In genomic region chr1:138959903-138960483, GRCm38 (mm10) we compare ENCODE assay signal across 22 mouse cellular contexts. TPM values are rescaled to one million over a fixed set of nuclear protein-coding genes. Genes with fewer than 3 reads are reported as not detected.
DNase-seq lines count a peak whose midpoint lies in the region; ATAC-seq and TF ChIP-seq lines count a peak whose summit lies in the region.
"Had no signal": no experiment of that assay in that cellular context is flagged by ENCODE, and none has a peak within 500 bp of the region (broad histone marks: within the 10 kb centered on the region; RNA-seq: fewer than 3 reads in every experiment).

No protein-coding gene starts in this region.

- no peak overlapping the region for H3ac ChIP-seq in myocyte (ENCODE audit: control insufficient read depth, insufficient read length)

- H3K4me1 ChIP-seq in lung, embryonic 14.5 days (ENCODE audit: insufficient read depth), result 0 out of 2 replicates have a peak, but pooled peaks cover 3% of the 10 kb centered on the region
- H3K4me1 ChIP-seq in midbrain, embryonic 15.5 days, result peaks cover 8% of the 10 kb centered on the region

- DNase-seq in lung, embryonic 14.5 days, result no peak
- DNase-seq in lung, postnatal 14 days, result no peak
- peak; percentile 45 for DNase-seq in NIH3T3 (ENCODE audit: low read depth)
- DNase-seq in adrenal gland, postnatal 10 days, result peak; percentile 25
- no peak for DNase-seq in cerebellum, postnatal 4 days (ENCODE audit: low spot score in 2 of 2)
- no peak for DNase-seq in gastrocnemius, adult 18-20 months (ENCODE audit: low spot score)
- DNase-seq: cerebellum, adult 2 months; cerebellum, postnatal 25 days; heart, postnatal 10 days; kidney, adult 11 months; lung, adult 2 months; lung, postnatal 4 days; right cerebral cortex, postnatal 14 days; spleen, adult 18-20 months; thymus, postnatal 25 days had no signal

- H3K36me3 ChIP-seq in lung, embryonic 14.5 days (ENCODE audit: insufficient read depth), result no peaks in the 10 kb centered on the region
- H3K36me3 ChIP-seq in myocyte (ENCODE audit: control insufficient read depth, insufficient read depth), result no peaks in the 10 kb centered on the region
- no peaks in the 10 kb centered on the region for H3K36me3 ChIP-seq in midbrain, embryonic 15.5 days (replicated peaks)
- H3K36me3 ChIP-seq: embryonic facial prominence, embryonic 15.5 days; heart, embryonic 12.5 days; midbrain, embryonic 10.5 days; neural tube, embryonic 15.5 days had no signal

- H3K27me3 ChIP-seq in lung, embryonic 14.5 days (ENCODE audit: insufficient read depth, low read length), result no peaks in the 10 kb centered on the region
- H3K27me3 ChIP-seq in myocyte (ENCODE audit: control insufficient read depth, insufficient read depth, insufficient read length), result no peaks in the 10 kb centered on the region
- no peaks in the 10 kb centered on the region for H3K27me3 ChIP-seq in midbrain, embryonic 15.5 days (replicated peaks)
- H3K27me3 ChIP-seq: embryonic facial prominence, embryonic 15.5 days; heart, embryonic 12.5 days; neural tube, embryonic 15.5 days had no signal

- H3K27ac ChIP-seq in lung, embryonic 14.5 days (ENCODE audit: low read depth), result 0 out of 2 replicates have a peak overlapping the region, but pooled peaks have one; percentile 1
- no peak overlapping the region for H3K27ac ChIP-seq in midbrain, embryonic 15.5 days
- H3K27ac ChIP-seq: embryonic facial prominence, embryonic 15.5 days; midbrain, embryonic 10.5 days; neural tube, embryonic 15.5 days had no signal

- H3K79me2 ChIP-seq in myocyte (ENCODE audit: control insufficient read depth, insufficient read depth), result peaks cover 4% of the 10 kb centered on the region

- TF ChIP-seq CTCF in lung, embryonic 14.5 days (IDR thresholded peaks at IDR 0.05; ENCODE audit: low read depth), result no peak

- no peak for TF ChIP-seq POLR2A in myocyte (IDR thresholded peaks at IDR 0.05; ENCODE audit: insufficient read length, low read depth)

- 26% methylated on average over 4 of the region's 4 CpGs for WGBS in lung, embryonic 14.5 days
- WGBS in midbrain, embryonic 15.5 days, result 65% methylated on average over 4 of the region's 4 CpGs

- no peak overlapping the region for H3K4me2 ChIP-seq in lung, embryonic 14.5 days
- peak overlapping the region; percentile 37 for H3K4me2 ChIP-seq in myocyte (ENCODE audit: low read depth)
- H3K4me2 ChIP-seq in midbrain, embryonic 15.5 days, result no peak overlapping the region
- H3K4me2 ChIP-seq: embryonic facial prominence, embryonic 15.5 days; heart, embryonic 12.5 days; neural tube, embryonic 15.5 days had no signal

- H3K9ac ChIP-seq in lung, embryonic 14.5 days, result no peak overlapping the region
- H3K9ac ChIP-seq in midbrain, embryonic 15.5 days, result no peak overlapping the region
- H3K9ac ChIP-seq: embryonic facial prominence, embryonic 15.5 days; heart, embryonic 12.5 days; neural tube, embryonic 15.5 days had no signal

- no peak overlapping the region for H3K4me3 ChIP-seq in lung, embryonic 14.5 days (ENCODE audit: low read depth, low read length)
- no peak overlapping the region for H3K4me3 ChIP-seq in myocyte
- no peak overlapping the region for H3K4me3 ChIP-seq in midbrain, embryonic 15.5 days
- H3K4me3 ChIP-seq: embryonic facial prominence, embryonic 15.5 days; heart, embryonic 12.5 days; midbrain, embryonic 10.5 days; neural tube, embryonic 15.5 days had no signal

- no peak for ATAC-seq in lung, embryonic 14.5 days (ENCODE audit: insufficient read depth)
- ATAC-seq in midbrain, embryonic 15.5 days (replicated peaks), result no peak
- ATAC-seq: forebrain, embryonic 14.5 days had no signal

- H3K9me3 ChIP-seq in lung, embryonic 14.5 days (ENCODE audit: low read depth, low read length), result no peaks in the 10 kb centered on the region
- H3K9me3 ChIP-seq in midbrain, embryonic 15.5 days, result no peaks in the 10 kb centered on the region
- H3K9me3 ChIP-seq: embryonic facial prominence, embryonic 15.5 days; heart, embryonic 12.5 days; midbrain, embryonic 10.5 days; neural tube, embryonic 15.5 days had no signal

TF ChIP-seq in myocyte, 11 proteins besides CTCF, POLR2A, EP300 and RAD21:
- TF ChIP-seq CEBPB (IDR thresholded peaks at IDR 0.05; ENCODE audit: insufficient read depth, poor library complexity, severe bottlenecking), result no peak
- no peak for TF ChIP-seq USF1 (IDR thresholded peaks at IDR 0.05; ENCODE audit: low read depth)
- no peak for TF ChIP-seq MAX (IDR thresholded peaks at IDR 0.05; ENCODE audit: low read depth)
- TF ChIP-seq MYOD1 (IDR thresholded peaks at IDR 0.05; ENCODE audit: control insufficient read depth in 1 of 3, insufficient read length in 2 of 3, low read depth in 2 of 3), result no peak
- TF ChIP-seq POLR2AphosphoS2 (IDR thresholded peaks at IDR 0.05; ENCODE audit: insufficient read length, low read depth), result no peak
- TF ChIP-seq TCF12 (IDR thresholded peaks at IDR 0.05; ENCODE audit: insufficient read depth, poor library complexity, severe bottlenecking), result no peak
- TF ChIP-seq SRF (IDR thresholded peaks at IDR 0.05; ENCODE audit: control insufficient read depth, insufficient read length, low read depth), result no peak
- TF ChIP-seq TCF3 (IDR thresholded peaks at IDR 0.05; ENCODE audit: insufficient read length, low read depth), result no peak
- TF ChIP-seq REST (IDR thresholded peaks at IDR 0.05; ENCODE audit: insufficient read depth, insufficient read length), result no peak
- no peak for TF ChIP-seq E2F4 (IDR thresholded peaks at IDR 0.05; ENCODE audit: insufficient read depth)
- TF ChIP-seq MYOG (IDR thresholded peaks at IDR 0.05; ENCODE audit: control insufficient read depth in 1 of 3, insufficient read depth in 1 of 3, insufficient read length in 2 of 3, low read depth in 2 of 3), result no peak
TF ChIP-seq in myocyte: peak in this region for 0.

RNA-seq across cellular contexts. Expression of gene Dennd1b, which starts 3.2 kb away (rescaled TPM):
- polyA plus RNA-seq in lung, embryonic 14.5 days (2014; fragmentation: Nextera tagmentation; extraction: Ambion mirVana), result 10.5 and 10.8 TPM in 2 replicates
- 10 to 100 TPM; 13.7 to 21.9 TPM for total RNA-seq in adrenal gland, postnatal 10 days (2021)
- 1.3 TPM for polyA plus RNA-seq in myocyte (2012; fragmentation: generic; extraction: Trizol)
- 11.9 and 12.7 TPM in 2 replicates for polyA plus RNA-seq in midbrain, embryonic 15.5 days (2015; fragmentation: Nextera tagmentation; extraction: Ambion mirVana)
- total RNA-seq in gastrocnemius, adult 18-20 months (2021), result 10 to 100 TPM; 18.7 to 21.5 TPM

Comparison
In these comparisons a context has a peak if more than half of its experiments do, and no peak if none do; other contexts are left out.
1. DNase-seq: peak in NIH3T3 (single experiment) and adrenal gland, postnatal 10 days (single experiment); none in lung, embryonic 14.5 days (single experiment), lung, postnatal 14 days (single experiment), cerebellum, postnatal 4 days (0 of 2) and gastrocnemius, adult 18-20 months (single experiment).